Mouse (Mus musculus) urinary bladder, postnatal 14 days (tissue): ENCODE data around the gene Orc5.
"Not testable (repeated sequence)": the region's sequence is repeated elsewhere in the genome, so short reads cannot be mapped to it uniquely, and the experiment has no call there.

Source experiments
- DNase-seq: peaks from one replicate; pipeline ENCODE4 v3.0.0; 2021; ENCODE audit warnings: low spot score

Gene Orc5

DNA sequence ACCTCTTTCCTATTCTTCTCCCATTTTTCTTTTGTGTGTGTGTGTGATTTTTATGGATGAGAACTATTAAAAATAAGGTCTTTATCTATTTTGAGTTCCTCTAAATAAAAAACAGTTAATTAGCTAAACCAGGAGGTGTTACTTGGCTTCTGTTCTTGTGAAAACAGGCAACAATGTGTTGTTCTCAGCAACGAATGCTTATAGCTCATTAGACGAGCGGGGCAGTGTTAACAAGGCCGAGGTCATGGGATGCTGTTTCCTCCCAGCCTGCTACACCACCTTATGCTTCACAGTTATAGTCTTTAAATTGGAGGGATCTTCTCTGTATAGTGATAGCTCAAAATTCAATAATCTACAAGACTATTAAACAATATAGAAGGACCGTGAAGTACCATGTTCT is 17.7 kb downstream of the Orc5 start:
- no peak for DNase-seq

DNA sequence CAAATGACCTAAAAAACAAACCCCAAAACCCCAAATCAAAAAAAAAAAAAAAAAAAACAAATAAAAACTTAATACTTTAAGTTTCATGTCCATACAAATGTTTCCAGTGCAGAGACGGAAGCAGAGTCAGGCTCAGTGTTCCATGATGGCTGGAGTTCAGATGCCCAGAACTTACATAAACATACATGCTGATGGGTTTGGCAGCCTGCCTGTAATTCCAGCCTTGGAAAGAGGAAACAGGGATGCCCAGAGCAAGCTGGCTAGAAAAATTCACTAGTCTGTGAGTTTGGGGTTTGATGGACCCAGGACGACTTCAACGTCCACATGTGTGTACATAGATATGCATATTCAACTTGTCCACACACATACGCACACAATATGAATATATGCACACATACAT is 27.6 kb downstream of the Orc5 start:
- DNase-seq = no peak

DNA sequence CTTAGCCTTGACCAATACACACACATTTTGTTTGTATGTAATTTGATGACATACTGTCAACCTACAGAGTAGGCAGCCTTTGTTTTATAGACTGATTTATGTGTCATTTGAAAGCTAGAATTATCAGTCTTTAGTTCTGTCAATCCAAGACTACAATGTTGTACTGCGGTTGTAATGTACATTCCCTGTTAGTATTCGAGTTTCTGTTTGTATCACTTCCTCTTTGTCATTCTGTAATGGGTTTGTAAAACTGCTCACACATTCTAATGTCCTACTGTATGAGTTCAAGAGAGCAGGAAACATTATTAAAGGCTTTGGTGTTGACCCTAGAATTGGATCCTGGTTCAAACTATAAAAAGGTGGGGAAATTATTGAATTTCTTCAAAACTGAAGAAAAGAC is 30.5 kb downstream of the Orc5 start:
- no peak for DNase-seq

DNA sequence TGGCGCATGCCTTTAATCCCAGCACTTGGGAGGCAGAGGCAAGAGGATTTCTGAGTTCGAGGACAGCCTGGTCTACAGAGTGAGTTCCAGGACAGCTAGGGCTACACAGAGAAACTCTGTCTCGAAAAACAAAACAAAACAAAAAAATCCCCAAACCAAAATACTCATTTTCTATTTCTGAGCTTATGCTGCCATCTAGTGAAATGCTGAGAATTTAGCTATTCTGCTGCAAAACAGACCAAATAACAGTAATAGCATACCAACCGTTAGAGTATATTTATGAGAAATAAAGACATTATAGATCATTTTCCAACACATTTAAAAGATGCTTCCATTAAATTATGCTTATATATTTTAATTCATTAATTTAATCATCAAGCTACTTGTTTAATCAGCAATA is 34.5 kb downstream of the Orc5 start:
- DNase-seq = not testable (repeated sequence)

DNA sequence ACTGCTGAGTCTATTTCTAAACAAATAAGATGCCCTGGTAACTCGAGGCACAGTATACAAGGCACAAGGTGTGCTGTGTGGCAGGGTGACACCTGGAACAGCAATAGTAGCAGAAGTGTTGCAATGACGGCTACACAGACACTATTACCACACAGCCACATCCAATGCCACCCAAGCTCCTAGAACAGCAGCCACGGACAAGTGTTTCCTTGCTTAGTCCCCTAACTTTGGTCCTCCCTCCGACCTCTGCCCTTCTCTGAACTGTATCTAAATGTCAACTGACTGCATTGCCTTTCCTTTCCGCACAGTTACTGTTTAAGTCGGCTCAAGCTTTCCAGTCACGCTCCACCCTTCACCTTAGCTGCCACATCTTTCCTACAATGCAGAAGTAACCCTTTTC is 36.0 kb downstream of the Orc5 start:
- DNase-seq = not testable (repeated sequence)

DNA sequence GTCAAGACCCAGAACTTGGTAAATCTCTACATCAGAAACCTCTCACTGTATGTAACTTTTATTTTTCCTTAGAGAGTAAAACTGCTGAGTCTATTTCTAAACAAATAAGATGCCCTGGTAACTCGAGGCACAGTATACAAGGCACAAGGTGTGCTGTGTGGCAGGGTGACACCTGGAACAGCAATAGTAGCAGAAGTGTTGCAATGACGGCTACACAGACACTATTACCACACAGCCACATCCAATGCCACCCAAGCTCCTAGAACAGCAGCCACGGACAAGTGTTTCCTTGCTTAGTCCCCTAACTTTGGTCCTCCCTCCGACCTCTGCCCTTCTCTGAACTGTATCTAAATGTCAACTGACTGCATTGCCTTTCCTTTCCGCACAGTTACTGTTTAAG is 37.6 kb downstream of the Orc5 start:
- not testable (repeated sequence) for DNase-seq

DNA sequence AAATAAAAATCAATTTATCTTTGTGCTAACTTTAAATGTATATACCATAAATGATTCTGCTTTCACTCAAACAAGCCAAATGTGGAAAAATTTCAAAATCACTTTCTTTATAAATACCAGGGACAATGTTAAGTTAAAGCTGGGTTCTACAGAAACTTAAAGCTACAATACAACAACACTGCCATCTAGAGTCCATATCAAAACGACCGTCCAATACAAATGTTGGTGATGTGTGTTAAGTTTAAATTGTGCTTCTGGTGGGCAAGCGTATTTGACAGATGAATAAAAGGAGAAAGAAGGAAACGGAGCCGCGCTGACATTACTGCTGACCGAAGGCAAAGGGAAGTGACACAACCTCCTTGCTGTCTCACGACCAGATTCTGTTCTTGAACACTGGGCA is 38.4 kb downstream of the Orc5 start:
- DNase-seq = no peak

DNA sequence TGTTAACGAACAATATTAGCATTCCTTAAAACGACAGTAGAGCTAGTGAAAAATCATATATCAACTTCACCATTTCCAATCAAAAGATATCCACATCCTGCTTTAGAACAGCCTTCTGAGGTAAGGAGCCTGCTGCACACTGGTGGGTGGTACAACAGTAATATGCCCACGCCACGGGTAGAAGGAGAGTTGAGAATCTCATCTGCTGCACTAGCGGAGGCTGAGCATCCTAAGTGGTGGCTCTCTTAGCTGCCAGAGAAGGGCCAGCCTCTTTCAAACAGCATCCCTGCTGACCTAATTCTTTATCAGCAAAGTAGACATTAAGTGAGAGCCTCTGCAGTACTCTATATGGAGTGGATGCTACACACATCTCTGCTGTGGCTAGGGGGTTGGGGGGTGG is 41.7 kb downstream of the Orc5 start:
- DNase-seq = no peak

DNA sequence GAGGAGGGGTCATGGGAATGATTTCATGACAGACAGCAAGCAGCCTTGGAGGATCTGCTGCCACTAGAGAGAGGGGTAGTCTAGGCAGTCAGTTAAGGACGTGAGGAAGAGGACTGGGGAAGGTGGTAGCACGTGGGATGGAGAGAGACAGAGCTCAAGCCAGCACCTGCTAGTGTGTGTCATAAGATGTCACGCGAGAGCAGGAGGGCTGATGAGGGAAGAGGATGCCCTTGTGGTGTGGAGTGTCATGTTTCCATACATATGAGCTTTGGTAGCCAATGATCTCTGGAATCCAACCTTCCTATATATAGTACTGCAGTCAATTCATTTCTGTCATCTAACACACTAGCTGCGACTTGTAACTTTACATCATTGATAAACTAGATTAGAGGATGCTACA is 50.8 kb downstream of the Orc5 start:
- DNase-seq = no peak

DNA sequence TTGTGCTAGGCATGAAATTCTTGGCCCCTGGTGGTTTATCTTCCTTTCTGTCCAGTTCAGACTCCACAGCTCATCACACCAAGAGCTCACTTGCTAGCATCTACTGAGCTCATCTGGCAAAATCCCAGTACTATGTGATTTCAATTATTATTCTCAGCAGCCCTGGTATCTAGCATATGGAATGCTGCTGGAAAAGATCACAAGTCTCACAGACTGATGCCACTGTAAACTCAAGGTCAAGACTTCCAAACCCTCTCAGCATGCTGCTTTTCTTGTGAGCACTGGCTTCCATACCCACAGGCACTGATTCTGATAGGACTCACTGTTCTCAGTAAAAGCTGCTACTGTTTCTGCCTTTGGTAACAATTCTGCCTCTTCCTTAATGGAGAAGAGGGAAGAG is 59.1 kb downstream of the Orc5 start:
- no peak for DNase-seq

DNA sequence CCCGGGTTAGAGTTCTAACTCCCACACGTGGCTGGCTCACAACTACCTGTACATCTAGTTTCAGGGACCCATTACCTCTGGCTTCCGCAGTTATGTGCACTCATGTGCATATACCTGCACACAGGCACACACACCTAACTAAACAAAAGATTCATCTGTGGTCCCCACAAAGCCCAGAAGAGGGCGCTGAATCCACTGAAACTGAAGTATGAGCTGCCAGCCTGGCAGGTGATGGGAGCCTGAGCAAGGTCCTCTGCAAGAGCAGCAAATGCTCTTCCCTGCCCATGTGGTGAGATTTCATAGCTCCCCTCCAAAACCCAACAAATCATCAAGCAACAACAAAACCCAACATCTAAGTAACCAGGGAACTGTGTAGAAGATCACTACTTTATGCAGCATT is 61.1 kb downstream of the Orc5 start:
- DNase-seq = no peak

DNA sequence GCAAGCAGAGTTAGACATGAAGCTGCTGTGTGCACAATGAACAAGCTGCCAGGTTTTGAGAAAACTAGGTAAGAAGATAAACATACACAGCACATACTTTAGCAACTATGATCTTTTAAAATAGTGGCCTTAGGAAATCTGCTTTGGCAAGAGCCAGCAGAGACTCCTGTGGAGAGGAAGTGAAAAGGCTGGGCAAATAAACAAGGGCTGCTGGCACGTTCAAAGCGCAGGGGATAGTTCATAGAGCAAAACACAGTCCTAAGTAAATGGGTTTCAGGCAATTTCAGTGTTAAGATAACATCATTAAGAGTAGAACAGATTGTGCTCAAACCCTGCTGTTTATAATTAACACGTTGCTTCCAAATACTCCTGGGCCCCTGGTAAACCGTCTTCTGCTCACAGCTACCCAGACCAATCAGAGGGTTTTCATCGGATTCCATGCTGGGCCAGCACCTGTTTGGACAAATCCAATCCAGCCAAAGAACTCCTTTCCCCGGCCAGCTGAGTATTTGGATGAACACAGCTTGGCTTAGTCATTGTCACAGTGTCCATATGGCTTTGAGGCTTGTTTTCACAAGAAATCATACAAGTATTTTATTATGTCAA is 63.5 kb downstream of the Orc5 start:
- no peak for DNase-seq

DNA sequence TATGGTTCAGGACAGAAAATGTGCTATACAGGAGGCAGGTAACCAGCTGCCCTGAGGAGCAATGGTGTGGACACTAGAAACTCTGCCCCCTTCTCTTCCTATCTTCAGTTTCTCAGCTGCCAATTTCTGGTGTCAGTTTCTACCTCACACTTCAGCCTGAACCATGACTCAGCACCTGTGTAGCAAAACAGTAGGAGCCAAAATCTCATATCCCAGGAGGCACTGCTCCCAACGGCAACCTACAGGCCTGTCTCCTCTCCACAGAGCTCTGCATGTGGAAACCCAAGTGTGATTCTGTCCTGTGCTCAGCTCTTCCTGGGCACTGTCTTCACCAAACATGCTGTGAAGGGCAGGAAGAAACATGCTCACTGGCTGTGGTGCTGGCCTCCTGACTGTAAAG is 64.5 kb downstream of the Orc5 start:
- no peak for DNase-seq

DNA sequence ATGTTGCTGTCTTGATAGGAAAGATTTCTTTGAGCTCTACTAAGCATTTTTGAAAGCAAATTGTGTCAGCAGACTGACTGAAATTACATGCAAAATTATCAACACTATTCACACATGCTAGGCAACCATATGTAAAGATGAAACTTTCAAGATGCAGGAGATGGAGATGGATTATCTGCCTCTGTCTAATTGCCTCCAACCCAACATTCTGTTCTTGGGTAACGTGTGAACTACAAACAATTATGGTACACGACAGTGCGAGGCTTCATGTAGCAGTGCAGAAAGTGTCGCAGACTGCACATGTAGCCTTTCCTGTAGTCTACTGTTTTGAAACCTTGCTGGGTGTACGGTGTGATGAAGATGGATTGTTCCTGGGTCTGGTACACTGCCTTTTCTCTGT is 67.7 kb downstream of the Orc5 start:
- no peak for DNase-seq

DNA sequence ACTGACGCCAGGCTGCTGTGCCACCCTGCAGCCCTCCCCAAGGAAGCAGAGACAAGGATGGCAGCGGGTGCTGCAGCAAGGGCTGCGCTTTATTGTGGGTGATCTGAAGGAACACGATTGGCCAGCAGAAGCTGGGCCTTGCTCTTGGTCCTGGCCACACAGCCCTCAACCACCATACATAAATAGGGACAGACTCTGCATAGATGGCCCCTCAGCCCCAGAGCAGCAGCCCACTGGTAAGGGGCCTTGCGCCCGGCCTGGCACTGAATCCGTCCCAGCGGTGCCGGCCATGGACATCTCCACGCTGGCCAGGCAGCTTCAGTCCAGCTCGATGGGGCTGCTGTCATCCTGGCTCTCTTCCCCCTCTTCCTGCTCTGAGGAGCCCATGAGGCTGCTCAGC is 77.8 kb downstream of the Orc5 start:
- DNase-seq = not testable (repeated sequence)

DNA sequence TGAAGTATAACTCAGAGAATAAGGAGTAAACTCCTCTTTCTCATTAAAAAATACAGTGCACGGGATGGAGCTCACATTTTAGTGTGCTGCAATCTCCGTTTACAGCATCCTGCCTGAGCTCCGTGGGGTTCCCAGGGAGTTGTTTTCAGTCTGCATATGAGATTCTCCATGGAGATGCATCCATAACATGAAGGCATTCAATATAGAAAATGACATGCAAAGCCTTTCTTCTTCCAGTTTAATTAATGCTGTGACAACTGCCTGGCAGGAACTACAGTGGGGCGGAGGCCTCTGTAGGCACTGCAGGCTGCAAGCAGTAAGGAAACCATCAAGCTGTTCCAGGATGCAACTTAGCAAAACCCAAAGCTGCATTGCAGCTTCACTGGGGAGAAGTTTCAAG is 79.0 kb downstream of the Orc5 start:
- DNase-seq = no peak

DNA sequence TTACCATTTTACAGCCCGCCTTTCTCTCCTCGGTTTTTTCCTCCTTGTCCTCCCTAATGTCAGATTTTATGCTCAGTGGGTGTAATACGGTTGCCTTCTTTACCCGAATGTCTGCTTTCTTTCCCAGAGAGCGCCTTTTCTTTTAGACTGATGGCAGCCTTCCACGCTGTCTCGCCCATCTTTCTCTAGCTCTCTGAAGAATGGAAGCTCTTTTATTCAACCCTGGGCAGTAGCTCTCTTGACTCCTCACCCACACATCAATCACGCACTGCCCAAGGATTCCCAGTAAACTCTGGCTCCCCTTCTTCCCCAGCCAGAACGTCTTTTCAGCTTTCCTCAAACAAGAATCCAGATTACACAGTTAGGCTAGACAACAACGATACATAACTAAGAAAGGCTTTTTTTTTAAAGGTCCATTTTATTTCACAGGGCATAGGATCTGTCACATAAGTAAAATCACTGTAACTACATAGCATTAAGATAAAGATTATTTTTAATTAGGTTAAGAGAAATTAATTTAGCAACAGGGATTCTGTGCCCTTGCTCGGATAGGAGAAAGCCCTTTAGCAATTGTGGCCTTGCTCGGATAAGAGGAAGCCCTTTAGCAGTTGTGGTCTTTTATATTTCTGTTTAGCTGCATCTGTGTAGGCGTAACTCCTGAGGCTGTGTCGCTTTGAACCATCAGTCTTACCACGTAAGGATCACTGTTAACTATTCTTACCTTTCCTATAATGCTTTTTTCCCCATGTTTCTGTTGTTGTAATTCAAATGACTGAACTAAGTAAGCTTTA is 97.2 kb downstream of the Orc5 start:
- DNase-seq = no peak

DNA sequence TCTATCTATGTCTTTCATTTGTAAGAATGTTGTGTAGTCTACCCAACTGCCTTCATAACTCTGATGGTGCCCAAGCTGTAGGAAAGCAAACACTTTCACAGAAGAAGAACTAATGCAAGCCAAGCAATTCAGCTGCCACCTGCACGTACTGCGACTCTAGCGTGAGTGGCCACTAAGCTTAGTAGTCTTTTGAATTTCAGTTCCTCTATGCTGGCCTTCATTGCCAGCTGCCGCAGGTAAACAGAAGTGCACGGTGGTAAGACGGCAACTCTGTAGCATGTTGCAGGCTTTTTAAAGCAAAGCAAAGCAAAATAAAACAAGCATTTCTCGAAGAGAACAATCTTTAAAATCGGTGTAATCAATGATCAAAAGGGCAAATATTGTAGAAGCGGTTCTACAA is 97.8 kb downstream of the Orc5 start:
- DNase-seq = no peak

DNA sequence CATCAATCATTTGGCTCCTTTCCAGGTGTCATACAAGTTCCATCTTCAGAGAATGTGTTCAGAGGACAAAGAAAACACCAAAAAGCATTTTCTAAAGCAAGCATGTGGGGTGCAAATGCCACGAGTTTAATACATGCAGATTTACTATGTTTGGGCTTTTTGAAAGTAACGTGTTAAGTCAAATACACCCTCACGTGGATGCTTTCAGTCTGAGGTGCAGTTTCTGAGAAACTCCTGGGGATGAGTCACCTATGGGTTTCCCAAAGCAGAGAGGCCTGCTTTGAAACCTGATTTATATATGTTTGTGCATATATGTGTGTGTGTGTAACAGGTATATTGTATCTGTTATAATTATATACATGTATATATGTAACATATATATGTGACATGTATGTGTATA is 98.5 kb downstream of the Orc5 start:
- DNase-seq = no peak

DNA sequence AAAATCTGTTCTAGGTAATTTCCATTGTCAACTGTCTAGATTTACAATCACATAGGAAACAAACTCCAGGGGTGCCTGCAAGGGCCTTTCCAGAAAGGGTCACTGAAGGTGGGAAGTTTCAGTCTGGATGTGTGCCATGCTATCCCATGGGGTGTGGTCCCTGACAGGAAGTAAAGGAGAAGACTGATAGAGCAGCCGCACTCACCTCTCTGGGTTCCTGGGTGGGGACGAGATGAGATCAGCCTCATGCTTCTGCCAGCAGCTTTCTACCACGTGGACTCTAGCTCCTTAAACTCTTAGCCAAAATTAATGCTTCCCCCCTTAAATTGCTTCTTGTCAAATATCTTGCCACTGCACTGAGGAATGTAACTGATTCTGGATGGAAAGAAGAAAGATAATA is 100.7 kb downstream of the Orc5 start:
- DNase-seq = no peak
